In genomic region chr17:88752827-88753471, GRCm38 (mm10) we compare ENCODE assay signal across 8 mouse cellular contexts. TPM values are rescaled to one million over a fixed set of nuclear protein-coding genes. Genes with fewer than 3 reads are reported as not detected.
A peak's percentile ranks its signal among the peaks of the same experiment; 100 is the strongest.
DNase-seq lines count a peak whose midpoint lies in the region; ATAC-seq and TF ChIP-seq lines count a peak whose summit lies in the region.

No protein-coding gene starts in this region.

- peak; percentile 8 to 23 for DNase-seq in adrenal gland, adult 18-20 months (ENCODE audit: low spot score in 2 of 2)
- DNase-seq in adrenal gland, adult 8-10 months = no peak
- DNase-seq in urinary bladder, postnatal 36 days (ENCODE audit: low spot score in 2 of 2) = peak; percentile 9 to 10
- no peak for DNase-seq in urinary bladder, postnatal 10 days (ENCODE audit: low spot score)
- DNase-seq in heart, postnatal 36 days = peak; percentile 3 to 14
- peak; percentile 13 for DNase-seq in large intestine, adult 2 months (ENCODE audit: low read depth, low spot score)

- no peak for TF ChIP-seq POLR2A in small intestine, adult 2 months (IDR thresholded peaks at IDR 0.05; ENCODE audit: low read depth, low read length)

- TF ChIP-seq CTCF in small intestine, adult 2 months (IDR thresholded peaks at IDR 0.05; ENCODE audit: extremely low read depth, insufficient read length, insufficient replicate concordance, low read depth, low read length) = peak; percentile 43; the same call in 1 of the 2 replicates

- no peak overlapping the region for H3K4me3 ChIP-seq in small intestine, adult 2 months (ENCODE audit: low read depth, low read length)

- WGBS in large intestine, adult 2 months = 6% methylated on average over 17 of the region's 17 CpGs
- 7% methylated on average over 17 of the region's 17 CpGs for WGBS in small intestine, adult 2 months

- H3K36me3 ChIP-seq in small intestine, adult 2 months (ENCODE audit: control insufficient read depth, insufficient read depth, low read length) = no peaks in the 10 kb centered on the region

- no peak overlapping the region for H3K27ac ChIP-seq in small intestine, adult 2 months (ENCODE audit: insufficient read depth, low read depth, low read length)

- no peaks in the 10 kb centered on the region for H3K27me3 ChIP-seq in small intestine, adult 2 months (ENCODE audit: control insufficient read depth, insufficient read depth, low read length)

- ATAC-seq in megakaryocyte, adult 5-6 weeks (ENCODE audit: poor library complexity, severe bottlenecking) = peak; percentile 66

- intact Hi-C loops in heart, postnatal 36 days (cut with DNase I) = loop anchor here (1.0 kb wide), 1 partner anchor 101 kb away; no protein-coding TSS in a partner anchor

- H3K4me1 ChIP-seq in small intestine, adult 2 months (ENCODE audit: control insufficient read depth, insufficient read depth, insufficient read length, low read length) = no peaks in the 10 kb centered on the region

RNA-seq across cellular contexts. Expression of gene Lhcgr, which starts 38.8 kb away (rescaled TPM):
- total RNA-seq in adrenal gland, adult 18-20 months (2021) = under 1 TPM in 1 of 2 experiments, not detected in 1; 0.07 TPM
- total RNA-seq in adrenal gland, adult 8-10 months (2022) = under 1 TPM in 3 of 4 experiments, not detected in 1; 0.08 to 0.49 (median 0.44) TPM
- total RNA-seq in heart, postnatal 36 days (2021) = under 1 TPM in 1 of 2 experiments, not detected in 1; 0.16 TPM
- polyA plus RNA-seq in large intestine, adult 2 months (2012; rRNA removed) = not detected in 2 replicates
- not detected in 2 replicates for total RNA-seq in megakaryocyte, adult 5-6 weeks (2015)
- total RNA-seq in megakaryocyte, adult 5-6 weeks (2017) = not detected in 2 replicates
- not detected in 2 replicates for polyA plus RNA-seq in small intestine, adult 2 months (2012; rRNA removed)

Comparison
In these comparisons a context has a peak if more than half of its experiments do, and no peak if none do; other contexts are left out.
1. DNase-seq: peak in adrenal gland, adult 18-20 months (2 of 2), urinary bladder, postnatal 36 days (2 of 2), heart, postnatal 36 days (2 of 2) and large intestine, adult 2 months (single experiment); none in adrenal gland, adult 8-10 months (single experiment) and urinary bladder, postnatal 10 days (single experiment).